Mouse (Mus musculus): ENCODE data around the gene Tmem221. TPM values are rescaled to one million over a fixed set of nuclear protein-coding genes. Genes with fewer than 3 reads are reported as not detected.
"Not testable (repeated sequence)": the region's sequence is repeated elsewhere in the genome, so short reads cannot be mapped to it uniquely, and the experiment has no call there.

The Tmem221 gene
- total RNA-seq, 2 experiments from 2014 or later = 0.27 TPM; not detected in 1

DNA sequence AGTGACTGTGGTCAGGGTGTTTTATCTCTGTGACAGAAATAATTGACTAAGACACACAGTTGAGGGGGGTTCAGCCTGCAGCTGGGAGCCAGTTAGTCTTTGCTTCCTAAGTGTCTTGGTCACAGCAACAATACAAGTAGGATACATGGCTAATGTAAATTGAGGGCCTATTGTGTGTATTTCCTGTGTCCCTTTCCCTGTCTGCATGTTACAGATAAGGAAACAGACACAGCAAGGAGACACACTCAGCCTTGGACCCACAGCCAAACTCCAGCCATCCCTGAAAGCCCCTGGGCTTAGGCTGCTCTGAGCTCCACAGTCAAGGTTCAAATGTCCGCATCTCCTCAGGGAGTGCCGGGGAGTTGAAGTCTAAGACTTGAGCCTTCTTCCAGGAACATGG, 4.0 kb downstream of the Tmem221 start:
- DNase-seq = no peak
- intact Hi-C loops (cut with DNase I) = no loop called here

DNA sequence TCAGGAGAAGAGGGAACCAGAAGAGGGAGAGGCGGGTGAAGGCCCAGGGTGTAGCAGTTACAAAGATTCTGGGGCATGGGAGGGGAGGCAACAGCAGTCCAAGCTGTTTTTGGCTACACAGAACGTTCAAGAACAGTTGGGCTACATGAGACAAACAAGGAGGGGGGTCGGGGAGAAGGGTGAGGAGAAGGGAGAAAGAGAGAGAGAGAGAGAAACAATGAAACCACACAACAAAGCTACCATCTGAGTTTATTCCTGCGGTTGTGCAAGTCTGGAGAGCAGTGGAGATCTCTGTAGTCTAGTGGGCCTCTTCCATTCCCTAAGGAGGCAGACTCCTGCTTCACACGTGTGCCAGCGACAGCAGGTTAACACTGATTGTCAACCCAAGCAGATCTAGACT, 4.7 kb downstream of the Tmem221 start:
- DNase-seq = no peak
- intact Hi-C loops (cut with DNase I) = no loop called here

DNA sequence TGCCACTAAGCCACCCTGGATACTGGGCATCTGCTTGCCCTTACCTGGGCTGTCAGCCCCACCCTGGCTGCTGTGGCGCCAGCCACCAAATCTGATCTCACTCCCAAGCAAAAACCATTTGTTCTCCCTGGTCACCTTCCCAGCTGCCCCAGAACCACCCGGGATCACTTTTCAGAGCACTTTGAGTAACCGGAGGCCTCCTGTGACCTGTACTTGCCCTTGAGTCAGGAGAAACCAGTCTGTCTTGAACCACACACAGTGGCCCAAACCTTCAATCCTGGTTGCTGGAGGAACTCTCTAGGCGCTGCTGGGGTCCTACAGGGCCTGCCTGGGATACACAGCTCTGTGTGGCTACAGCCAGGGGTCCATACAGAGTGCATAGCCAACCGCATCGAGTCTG, 5.9 kb downstream of the Tmem221 start:
- no peak for DNase-seq
- intact Hi-C loops (cut with DNase I) = no loop called here

DNA sequence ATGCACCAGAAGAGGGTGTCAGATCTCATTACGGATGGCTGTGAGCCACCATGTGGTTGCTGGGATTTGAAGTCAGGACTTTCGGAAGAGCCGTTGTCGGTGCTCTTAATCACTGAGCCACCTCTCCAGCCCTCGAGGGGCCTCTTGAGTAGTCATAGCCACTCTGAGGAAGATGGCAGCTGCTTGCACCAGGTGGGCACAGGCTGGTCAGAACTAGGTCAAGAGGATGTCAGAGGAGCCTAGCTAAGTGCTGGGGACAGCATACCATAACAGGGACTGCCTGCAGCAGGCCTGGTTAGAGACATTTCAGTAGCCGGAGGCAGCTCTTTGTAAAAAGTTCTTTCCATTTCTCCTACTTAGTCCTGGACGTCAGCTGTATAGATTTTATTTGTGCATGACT, 7.9 kb downstream of the Tmem221 start:
- intact Hi-C loops (cut with DNase I) = no loop called here
- DNase-seq = no peak

DNA sequence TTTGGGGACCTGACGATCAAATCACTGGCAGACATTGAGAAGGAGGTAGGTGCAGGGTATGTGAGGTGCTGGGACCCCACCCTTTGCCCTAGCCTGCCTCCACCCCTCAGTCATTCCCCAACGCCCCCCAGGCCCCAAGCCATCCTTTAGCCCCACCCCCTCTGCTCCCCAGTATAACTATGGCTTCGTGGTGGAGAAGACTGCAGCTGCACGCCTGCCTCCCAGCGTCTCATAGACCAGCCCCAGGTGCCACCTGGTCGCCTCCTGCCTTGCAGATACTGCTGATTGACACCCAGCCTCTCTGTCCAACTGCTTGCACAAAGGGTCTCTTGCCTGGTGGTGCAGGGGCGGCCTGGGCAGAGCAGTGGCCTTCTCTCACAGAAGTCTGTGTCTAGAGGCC, 11.1 kb downstream of the Tmem221 start:
- DNase-seq = no peak
- intact Hi-C loops (cut with DNase I) = no loop called here

DNA sequence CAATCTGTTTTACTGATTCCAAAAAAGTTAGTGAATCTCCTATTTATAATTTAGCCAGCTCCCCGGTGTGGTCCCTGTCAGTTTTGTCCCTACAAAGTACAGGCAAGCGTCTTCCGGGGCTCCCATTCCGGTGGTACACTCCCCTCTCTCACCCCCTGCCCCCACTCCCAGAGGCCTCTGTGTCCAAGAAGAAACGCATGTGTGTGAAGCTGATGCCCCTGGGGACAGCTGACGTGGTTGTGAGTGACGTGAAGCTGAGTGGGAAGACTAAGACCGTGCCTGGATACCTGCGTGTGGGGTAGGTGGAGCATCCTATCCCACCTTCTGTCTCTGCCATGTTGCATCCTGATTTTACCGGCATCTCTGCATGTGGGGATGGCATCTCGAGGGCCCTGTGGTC, 13.6 kb downstream of the Tmem221 start:
- intact Hi-C loops (cut with DNase I) = no loop called here
- DNase-seq = no peak

DNA sequence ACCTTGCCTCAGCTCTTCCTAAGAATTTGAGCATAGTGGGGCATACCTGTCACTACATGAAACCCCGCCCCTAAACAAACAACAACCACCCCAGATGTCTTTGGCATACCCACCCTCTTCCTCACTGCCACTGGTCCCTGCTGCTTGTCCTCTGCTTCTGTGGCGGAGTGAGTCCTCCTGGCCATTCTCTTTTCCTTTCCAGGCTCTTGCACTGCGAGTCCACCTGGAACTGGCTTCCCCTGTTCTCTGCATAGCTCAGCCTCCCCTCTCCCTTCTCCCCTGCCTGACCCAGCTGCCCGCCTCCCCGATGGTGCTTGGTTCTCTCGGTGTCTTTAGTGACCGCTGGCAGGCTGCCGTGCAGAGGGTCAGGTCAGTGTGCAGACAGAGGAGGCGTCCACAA, 14.9 kb downstream of the Tmem221 start:
- no peak for DNase-seq
- intact Hi-C loops (cut with DNase I) = no loop called here

DNA sequence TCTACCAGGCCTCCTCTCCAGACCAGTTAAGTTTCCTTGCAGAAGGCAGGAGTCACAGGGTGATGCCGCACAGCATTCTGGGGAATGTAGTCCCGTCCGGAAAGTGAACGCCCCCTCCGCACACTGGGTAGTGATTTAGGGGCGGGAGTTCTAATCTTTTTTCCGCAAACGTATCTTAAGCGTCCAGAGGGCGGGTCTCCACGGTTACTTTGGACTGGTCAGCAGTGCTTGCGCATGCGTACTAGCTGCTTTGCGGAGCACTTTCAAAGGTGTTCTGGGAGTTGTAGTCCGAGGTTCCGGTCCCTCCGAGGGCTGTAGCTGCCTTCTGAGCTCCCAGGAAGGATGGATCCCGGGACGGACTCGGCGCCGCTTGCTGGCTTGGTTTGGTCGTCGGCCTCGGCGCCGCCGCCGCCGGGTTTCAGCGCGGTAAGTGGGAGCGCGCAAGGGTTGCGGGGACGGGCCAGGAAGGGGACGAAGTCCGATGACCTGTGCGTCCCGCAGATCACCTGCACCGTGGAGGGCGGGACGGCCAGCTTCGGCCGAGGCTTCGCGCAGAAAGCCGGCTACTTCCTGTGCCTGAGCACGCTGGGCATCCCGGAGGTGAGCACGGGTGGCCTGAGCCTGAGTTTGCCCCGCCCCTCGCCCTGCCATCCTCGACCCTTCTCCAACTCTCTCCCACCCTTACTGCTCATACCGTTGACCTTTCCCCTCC, 15.9 kb downstream of the Tmem221 start, which contains the start of gene Mvb12a:
Gene Mvb12a (plus strand): TSS at position 291 of the 712 bp plus-strand sequence.
- intact Hi-C loops (cut with DNase I) = no loop called here

DNA sequence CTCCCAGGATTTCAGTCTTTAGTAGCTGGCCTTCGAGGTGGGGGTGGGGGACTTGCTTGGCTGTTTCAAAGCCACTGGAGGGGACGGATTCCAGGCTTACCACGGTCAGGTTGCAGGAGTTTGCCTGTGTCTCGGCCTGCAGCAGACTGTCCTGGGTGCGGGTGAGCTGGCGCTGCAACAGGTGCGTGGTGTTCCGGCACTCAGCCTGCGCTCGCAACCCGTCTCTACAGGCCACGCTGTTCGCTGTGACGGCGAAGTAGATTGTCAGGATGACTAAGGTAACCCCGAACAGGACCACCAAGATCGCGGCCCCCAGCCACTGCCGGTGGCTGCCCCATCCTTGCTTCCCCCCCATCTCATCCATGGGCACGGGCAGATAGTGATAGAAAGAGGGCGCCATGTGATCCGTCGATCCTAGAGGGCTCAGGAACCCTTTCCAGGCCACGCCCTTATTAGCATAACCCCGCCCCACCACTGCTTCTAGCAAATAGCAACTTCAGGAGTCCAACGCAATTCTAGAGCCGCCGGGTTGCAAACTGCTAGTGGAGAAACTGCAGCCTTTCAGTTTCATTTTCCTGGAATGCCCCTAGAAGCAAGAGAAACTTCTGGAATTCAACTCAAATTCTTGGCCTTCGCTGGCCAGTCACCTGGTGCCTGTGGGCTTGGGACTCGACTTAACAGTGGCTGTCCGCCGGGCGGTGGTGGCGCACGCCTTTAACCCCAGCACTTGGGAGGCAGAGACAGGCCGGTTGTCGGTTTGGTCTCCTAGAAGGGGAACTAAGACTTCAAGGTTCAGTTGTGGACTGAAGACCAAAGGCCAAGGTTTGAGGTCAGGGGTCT, 21.4 kb downstream of the Tmem221 start, which contains the start of gene Bst2:
Gene Bst2 (minus strand): TSS at position 429 of the 840 bp plus-strand sequence.
- DNase-seq = peak; percentile 90
- intact Hi-C loops (cut with DNase I) = no loop called here

More for the DNA sequence above, 15.9 kb downstream of the Tmem221 start, which contains the start of gene Mvb12a:
- peak; percentile 97 to 98 for DNase-seq

- intact Hi-C loops (cut with DNase I) = no loop called here
These were observed 23.0 kb downstream of the Tmem221 start for GRCm38 (mm10) chr8:71535663-71536062.

DNA sequence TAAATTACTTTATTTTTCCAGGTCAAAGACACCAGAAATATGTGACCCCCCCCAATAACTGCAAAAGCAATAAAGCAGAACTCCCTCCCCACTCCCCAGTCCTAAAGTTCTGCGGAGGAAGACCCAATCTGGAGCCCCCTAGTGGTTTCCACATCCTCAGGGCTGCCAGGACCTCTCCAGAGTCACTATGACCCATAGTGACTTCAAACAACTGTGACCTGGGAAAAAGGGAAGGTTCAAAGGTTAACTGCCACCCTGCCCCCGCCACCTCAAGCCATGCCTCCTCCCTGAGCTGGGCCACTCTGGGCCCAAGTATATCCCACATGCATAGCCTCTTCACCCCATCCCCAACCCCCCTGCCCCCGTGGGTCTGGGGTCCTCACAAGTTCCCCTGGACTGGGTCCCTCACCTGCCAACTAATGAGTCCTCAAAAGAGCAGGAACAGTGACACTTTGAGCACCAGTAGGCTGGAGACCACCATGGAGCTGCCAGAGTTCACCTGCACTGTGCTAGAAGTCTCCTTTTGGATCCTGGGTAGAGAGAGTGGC, 24.3 kb downstream of the Tmem221 start:
- DNase-seq = no peak
- intact Hi-C loops (cut with DNase I) = no loop called here

More at GRCm38 (mm10) chr8:71535663-71536062, 23.0 kb downstream of the Tmem221 start:
- no peak for DNase-seq

DNA sequence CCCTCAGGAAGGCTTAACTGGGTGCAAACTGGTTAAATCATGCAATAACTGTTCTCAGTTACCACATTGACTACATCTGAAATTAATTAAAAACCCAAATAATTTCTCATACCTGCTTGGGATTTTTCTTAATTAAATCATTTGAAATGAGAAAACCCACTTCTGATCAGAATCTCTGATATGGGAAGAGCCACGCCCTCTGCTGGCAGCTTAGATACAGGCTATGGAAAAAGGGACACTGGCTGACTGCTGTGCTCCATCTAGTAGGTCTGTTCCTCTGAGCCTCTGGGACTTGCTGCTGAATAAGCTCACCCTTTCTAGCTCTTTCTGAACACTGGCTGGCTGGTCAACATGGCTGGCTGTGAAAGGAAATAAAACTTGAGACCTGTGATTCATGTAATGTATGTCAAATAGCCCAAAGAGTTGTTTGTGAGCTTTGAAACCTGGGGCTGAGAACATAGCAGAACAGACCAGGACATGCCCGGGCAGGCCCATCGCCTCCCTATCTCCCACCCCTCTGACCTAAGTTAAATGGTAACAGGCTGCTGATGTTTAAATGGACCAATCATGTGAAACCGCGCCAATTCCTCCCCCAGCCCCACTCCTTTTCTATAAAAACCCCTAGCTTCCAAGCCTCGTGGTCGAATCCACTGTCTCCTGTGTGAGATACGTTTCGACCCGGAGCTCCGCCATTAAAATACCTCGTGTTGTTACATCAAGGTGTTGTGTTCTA, 27.8 kb downstream of the Tmem221 start:
- intact Hi-C loops (cut with DNase I); DNase-seq: not testable (repeated sequence)

GRCm38 (mm10) chr8:71528362-71529073, 30.2 kb downstream of the Tmem221 start:
- intact Hi-C loops (cut with DNase I) = no loop called here
- peak; percentile 56 to 66 for DNase-seq

DNA sequence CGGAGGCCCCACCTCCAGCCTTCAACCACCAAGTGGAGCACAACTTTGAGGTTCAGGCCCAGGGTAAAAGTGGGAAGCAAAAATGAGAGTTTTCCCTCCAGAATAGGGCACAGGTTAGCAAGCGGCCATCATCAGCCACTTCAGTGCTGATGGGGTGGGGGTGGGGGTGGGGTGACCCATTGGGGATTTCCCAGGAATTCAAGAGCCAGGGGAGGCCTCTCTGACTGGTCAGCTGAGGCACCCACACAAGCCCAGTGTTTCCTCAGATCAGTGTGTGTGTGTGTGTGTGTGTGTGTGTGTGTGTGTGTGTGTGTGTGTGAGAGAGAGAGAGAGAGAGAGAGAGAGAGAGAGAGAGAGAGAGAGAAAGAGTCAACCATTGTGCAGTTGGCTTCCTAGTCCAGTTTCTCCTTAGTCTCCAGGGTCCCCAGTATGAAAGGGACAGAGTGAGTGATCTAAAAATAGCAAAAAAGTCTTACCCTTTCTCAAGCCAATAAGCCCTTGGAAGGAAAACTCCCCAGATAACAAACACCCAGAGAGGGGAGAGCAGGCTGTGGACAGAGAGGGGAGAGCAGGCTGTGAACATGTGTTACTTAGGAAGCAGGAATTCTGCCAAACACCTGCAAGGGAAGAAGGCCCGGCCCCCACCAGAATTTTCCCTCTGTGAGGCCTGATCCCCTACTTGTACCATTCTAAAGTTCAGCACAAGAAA, 31.4 kb downstream of the Tmem221 start:
- DNase-seq = peak; percentile 52 to 54
- intact Hi-C loops (cut with DNase I) = no loop called here

GRCm38 (mm10) chr8:71526272-71526671, 32.4 kb downstream of the Tmem221 start:
- peak in 1 of 2 experiments; percentile 32 for DNase-seq
- intact Hi-C loops (cut with DNase I) = no loop called here

DNA sequence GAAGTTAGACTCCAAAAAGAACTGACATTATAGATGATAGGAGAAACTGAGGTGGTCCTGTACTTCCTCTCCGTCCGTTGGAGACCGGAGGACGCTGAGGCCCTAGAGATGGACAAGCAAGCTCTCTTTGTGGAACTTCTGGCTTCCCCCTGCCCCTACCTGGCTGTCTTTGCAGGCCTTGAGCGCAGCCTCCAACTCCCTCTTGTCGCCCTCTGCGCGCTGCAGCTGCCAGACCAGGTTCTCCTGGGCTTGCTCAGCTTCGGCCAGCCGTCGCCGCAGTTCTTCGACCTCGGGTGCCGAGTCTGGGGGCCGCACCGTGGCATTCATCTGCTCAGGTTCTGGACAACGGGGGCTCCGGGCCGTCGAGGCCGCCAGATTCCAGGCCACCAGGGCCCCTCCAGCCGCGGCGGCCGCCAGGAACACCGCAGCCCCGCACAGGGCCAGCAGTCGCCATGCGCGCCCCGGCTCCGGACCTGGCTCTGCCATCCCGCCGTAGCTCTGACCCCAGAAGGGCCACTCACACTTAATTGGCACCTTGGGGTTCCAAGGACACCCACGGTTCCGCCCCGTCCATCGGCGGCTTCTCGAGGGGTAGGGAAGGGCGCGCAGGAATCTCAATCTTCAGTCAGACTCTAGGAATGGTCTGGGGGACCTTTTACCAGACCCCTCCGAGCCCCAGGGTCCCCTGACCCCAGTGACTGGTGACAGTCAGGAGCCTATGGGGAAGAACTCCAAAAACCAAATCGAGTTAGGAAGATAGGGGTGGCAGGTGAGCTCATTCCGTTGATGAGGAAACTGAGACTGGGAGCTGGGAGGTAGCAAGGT, 33.2 kb downstream of the Tmem221 start, which contains the start of gene Ccdc194:
Gene Ccdc194 (minus strand): TSS at position 486 of the 825 bp plus-strand sequence.
- intact Hi-C loops (cut with DNase I) = no loop called here
- DNase-seq = no peak

- DNase-seq = peak; percentile 98 to 99
- intact Hi-C loops (cut with DNase I) = loop anchor here (1.0 to 5.0 kb wide), 2 partner anchors 34 to 80 kb away; partner anchors contain the start of genes Ano8 and Gtpbp3
These were observed 37.0 kb downstream of the Tmem221 start for GRCm38 (mm10) chr8:71521634-71522033.

Data from heart, postnatal 10 days (tissue).